Mouse (Mus musculus) neural tube, embryonic 14.5 days (tissue): ENCODE results near the gene Stat6. TPM values are rescaled to one million over a fixed set of nuclear protein-coding genes. Genes with fewer than 3 reads are reported as not detected.

Experiments used
- ATAC-seq: fragments of 200-750 bp; cut with Nextera tagmentation; 2 replicates; pipeline ENCODE4 v1.8.0; 2017; ENCODE audit warnings: low read depth, mild to moderate bottlenecking, moderate TSS enrichment, moderate library complexity
- H3K27ac ChIP-seq: fragments of 300-500 bp; sonication (generic); 2 replicates; pipeline ENCODE4 v1.5.1; 2014; ENCODE audit warnings: low read depth, mild to moderate bottlenecking, control low read depth, low read length, moderate library complexity, mixed read lengths
- H3K27me3 ChIP-seq: fragments of 300-500 bp; sonication (generic); 2 replicates; pipeline ENCODE4 v1.6.1; 2014; ENCODE audit warnings: low read length; ENCODE audit not compliant: control insufficient read depth, insufficient read depth
- H3K36me3 ChIP-seq: fragments of 300-500 bp; sonication (generic); 2 replicates; pipeline ENCODE4 v1.6.1; 2014; ENCODE audit warnings: low read length, mixed read lengths; ENCODE audit not compliant: control insufficient read depth, insufficient read depth
- H3K4me1 ChIP-seq: fragments of 300-500 bp; sonication (generic); 2 replicates; pipeline ENCODE4 v1.6.1; 2014; ENCODE audit warnings: low read length; ENCODE audit not compliant: control insufficient read depth, insufficient read depth
- H3K4me2 ChIP-seq: fragments of 300-500 bp; sonication (generic); 2 replicates; pipeline ENCODE4 v1.6.1; 2014; ENCODE audit warnings: mild to moderate bottlenecking, low read depth, low read length, control low read depth
- H3K4me3 ChIP-seq: fragments of 300-500 bp; sonication (generic); 2 replicates; pipeline ENCODE4 v1.5.1; 2014; ENCODE audit warnings: low read depth, low read length, control low read depth, mixed read lengths
- H3K9ac ChIP-seq: fragments of 300-500 bp; sonication (generic); replicated peaks from 2 replicates; pipeline ENCODE4 v1.6.1; 2014; ENCODE audit warnings: low read depth, mild to moderate bottlenecking, control low read depth, low read length, mixed read lengths
- H3K9me3 ChIP-seq: fragments of 300-500 bp; sonication (generic); 2 replicates; pipeline ENCODE4 v1.6.1; 2016; ENCODE audit warnings: low read length; ENCODE audit not compliant: control insufficient read depth
- WGBS: fragments of 180-500 bp; shearing (Covaris S2); extraction: QIAGEN DNeasy Blood & Tissue Kit; methylation state at CpG from one replicate; pipeline ENCODE4 v1.1.7; 2014; 5-methylcytosine and 5-hydroxymethylcytosine counted together
- polyA plus RNA-seq: library from polyadenylated mRNA; unstranded; fragments of >200 nt; fragmentation: Nextera tagmentation; extraction: Ambion mirVana; gene quantifications from 2 replicates; pipeline ENCODE4 v1.2.1, GENCODE M21; 2014

The Stat6 gene
- polyA plus RNA-seq, 1 experiment from 2014 or later: 1.8 TPM

DNA sequence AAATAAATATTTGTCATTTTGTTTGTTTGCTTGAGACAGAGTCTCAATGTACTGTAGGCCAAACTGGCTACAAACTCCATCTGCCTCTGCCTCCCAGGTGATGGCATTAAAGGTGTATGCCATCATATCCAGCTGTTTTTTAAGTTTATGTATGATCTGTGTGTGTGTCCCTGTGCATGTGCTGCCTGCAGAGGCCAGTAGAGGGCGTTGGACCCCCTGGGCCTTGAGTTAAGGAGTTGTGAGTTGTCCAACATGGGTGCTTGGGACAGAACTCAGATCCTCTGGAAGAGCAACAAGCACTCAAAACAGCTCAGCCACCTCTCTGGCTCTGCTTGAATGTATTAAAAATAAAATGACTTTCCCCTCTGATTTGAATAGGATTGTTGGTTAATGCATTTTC, 48.3 kb downstream of the Stat6 start:
- ATAC-seq: no peak

DNA sequence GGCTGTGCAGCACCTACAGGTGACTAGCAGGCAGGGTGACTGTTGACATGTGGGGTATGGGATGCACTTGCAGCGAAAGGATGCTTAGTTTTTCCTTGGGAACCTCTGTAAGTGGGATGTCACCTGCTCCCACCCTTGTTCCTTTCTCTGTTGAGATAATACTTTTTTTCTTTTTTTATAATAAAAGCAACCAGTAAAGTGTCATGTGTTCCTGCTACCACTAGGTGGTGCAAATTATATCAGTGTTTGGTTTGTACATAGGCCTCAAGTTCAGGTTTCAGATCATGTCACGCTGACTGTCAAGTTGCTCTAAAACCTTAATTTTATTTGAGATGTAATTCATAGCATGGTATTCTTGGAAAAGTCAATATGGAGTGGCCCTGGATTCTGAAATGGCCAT, 51.9 kb downstream of the Stat6 start:
- Histone ChIP-seq H3K36me3 (peaks cover 7% of the 10 kb centered on the region; the same call in 1 of the 2 replicates), H3K4me1 (no peaks in the 10 kb centered on the region), H3K27me3 (no peaks in the 10 kb centered on the region), H3K9ac (no peak overlapping the region), H3K4me3 (no peak overlapping the region), H3K4me2 (no peak overlapping the region), H3K27ac (no peak overlapping the region), H3K9me3 (no peaks in the 10 kb centered on the region)
- ATAC-seq: no peak
- 49% methylated on average over 2 of the region's 2 CpGs for WGBS

More for the DNA sequence above, 48.3 kb downstream of the Stat6 start:
- Histone ChIP-seq H3K9me3 (no peaks in the 10 kb centered on the region), H3K4me1 (no peaks in the 10 kb centered on the region), H3K4me2 (no peak overlapping the region), H3K4me3 (no peak overlapping the region), H3K27me3 (no peaks in the 10 kb centered on the region), H3K36me3 (peaks cover 2% of the 10 kb centered on the region; the same call in 1 of the 2 replicates), H3K9ac (no peak overlapping the region), H3K27ac (no peak overlapping the region)
- WGBS: 39% methylated on average over 1 of the region's 1 CpGs

DNA sequence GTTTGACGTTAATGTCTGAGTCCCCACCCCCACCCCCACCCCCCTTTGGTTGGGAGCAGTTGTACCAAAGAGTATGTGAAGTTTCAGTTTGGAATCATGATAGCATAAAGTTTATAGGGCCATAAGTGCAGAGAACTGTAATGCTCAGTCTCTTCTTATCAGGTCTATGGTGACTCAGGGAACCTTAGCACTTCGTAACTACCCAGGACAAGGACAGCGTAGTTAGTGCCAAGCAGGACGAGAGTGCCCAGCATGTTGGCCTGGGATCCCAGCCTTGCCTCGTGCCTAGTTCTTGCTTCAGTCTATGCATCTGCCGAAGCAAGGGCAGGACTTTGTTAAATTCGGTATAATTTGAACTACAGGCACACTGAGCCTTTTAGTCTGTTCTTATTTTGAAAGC, 53.0 kb downstream of the Stat6 start:
- H3K4me3 ChIP-seq: no peak overlapping the region
- no peak overlapping the region for H3K27ac ChIP-seq
- H3K36me3 ChIP-seq: peaks cover 7% of the 10 kb centered on the region; the same call in 1 of the 2 replicates
- ATAC-seq: no peak
- no peaks in the 10 kb centered on the region for H3K9me3 ChIP-seq
- H3K4me1 ChIP-seq: no peaks in the 10 kb centered on the region
- H3K27me3 ChIP-seq: no peaks in the 10 kb centered on the region
- no peak overlapping the region for H3K9ac ChIP-seq
- 94% methylated on average over 7 of the region's 7 CpGs for WGBS
- no peak overlapping the region for H3K4me2 ChIP-seq

DNA sequence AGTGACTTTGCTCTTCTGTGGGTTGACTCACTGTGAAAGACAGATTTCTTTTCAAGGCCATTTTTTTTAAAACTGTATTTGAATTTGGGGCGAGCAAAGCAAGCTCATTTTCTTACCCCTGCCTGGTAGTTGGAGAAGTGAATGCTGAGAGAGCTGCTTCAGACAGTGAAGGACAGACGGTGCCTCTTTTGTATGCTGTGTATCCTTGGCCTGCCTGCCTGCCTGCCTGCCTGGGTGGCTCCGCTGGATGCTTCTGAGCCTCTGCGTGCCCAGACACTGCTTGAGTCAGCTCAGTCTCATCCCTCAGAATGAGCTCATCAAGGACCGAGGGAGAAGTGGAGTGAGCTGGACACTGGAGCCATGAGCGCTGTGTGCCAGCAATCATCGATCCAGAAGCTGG, 56.2 kb downstream of the Stat6 start:
- Histone ChIP-seq H3K4me3 (no peak overlapping the region), H3K27me3 (no peaks in the 10 kb centered on the region), H3K9ac (no peak overlapping the region), H3K27ac (no peak overlapping the region), H3K9me3 (no peaks in the 10 kb centered on the region), H3K4me1 (no peaks in the 10 kb centered on the region), H3K4me2 (no peak overlapping the region), H3K36me3 (peaks cover 5% of the 10 kb centered on the region; the same call in 1 of the 2 replicates)
- no peak for ATAC-seq
- WGBS: 89% methylated on average over 7 of the region's 7 CpGs

DNA sequence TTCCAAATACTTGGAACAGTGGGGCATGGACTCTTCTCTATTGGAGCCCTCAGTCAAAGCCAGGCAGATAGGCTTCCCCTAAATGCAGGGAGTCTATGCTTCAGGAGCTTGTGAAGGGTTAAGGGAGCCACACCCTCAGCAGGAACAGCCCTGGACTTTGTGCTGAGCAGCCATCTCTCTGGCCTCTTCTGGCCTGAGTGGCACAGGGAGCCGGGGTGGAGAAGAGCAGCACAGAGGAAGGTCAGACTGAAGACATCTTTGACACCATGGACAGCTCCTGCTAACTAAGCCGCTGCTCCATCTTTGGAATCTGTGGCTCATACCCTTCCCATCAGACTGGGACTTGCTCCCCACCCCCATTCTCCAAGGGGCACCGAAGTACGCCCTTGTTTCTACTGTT, 60.5 kb downstream of the Stat6 start:
- Histone ChIP-seq H3K27me3 (no peaks in the 10 kb centered on the region), H3K4me3 (no peak overlapping the region), H3K4me2 (no peak overlapping the region), H3K4me1 (no peaks in the 10 kb centered on the region), H3K9ac (no peak overlapping the region), H3K36me3 (0 out of 2 replicates have a peak, but pooled peaks cover 2% of the 10 kb centered on the region), H3K9me3 (no peaks in the 10 kb centered on the region), H3K27ac (no peak overlapping the region)
- WGBS: 55% methylated on average over 4 of the region's 4 CpGs
- ATAC-seq: no peak

DNA sequence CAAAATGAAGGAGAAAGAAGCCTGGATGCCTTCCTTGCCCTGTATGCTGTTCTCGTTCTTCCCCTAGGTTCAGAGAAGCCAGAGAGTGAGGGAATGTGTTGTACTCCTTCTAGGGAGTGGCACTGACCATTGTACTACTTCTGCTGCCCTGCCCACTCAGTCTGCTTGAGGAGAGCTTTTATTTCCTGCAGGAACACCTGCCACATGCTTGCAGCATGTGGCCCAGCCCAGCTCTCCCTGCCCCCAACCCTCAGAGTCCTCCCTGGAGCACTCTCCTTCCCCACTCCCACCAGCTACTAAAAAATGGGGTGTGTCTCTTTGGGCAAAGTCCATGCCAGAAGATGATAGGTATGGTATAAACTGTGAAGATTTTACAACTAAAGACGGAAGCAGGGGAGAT, 61.5 kb downstream of the Stat6 start:
- Histone ChIP-seq H3K4me1 (no peaks in the 10 kb centered on the region), H3K9me3 (no peaks in the 10 kb centered on the region), H3K27ac (no peak overlapping the region), H3K4me2 (no peak overlapping the region), H3K36me3 (no peaks in the 10 kb centered on the region), H3K27me3 (no peaks in the 10 kb centered on the region), H3K4me3 (no peak overlapping the region), H3K9ac (no peak overlapping the region)
- WGBS: 79% methylated on average over 2 of the region's 2 CpGs
- no peak for ATAC-seq

DNA sequence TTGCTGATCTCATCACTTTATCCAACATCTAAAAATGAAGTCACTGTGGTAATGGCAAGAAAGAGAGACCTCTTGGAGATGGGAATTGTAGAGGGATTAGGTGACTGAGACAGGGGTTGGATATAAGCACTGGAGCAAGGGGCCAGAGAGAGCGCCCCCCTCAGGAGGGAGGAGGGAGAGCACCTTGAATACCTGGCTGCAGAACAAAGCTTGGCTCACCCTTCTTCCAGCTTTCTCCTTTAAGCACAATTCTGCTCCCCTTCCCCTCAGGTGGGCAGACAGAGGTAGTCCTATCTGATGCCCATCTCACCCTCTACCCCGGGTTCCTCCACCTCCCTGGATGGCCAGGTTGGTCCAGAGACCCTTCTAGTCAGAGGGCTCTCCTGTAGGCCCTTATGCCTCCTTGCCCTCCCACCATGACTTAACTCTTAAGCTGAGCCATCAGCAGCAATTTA, 62.0 kb downstream of the Stat6 start, which contains the start of gene Myo1a:
TSS of gene Myo1a (plus strand) at position 405 of the 455 bp plus-strand sequence.
- no peak within 1 kb of the TSS for H3K27ac ChIP-seq
- 89% methylated on average over 2 of the region's 2 CpGs for WGBS
- no peak within 1 kb of the TSS for H3K4me2 ChIP-seq
- no peak for ATAC-seq
- H3K4me1 ChIP-seq: no peaks in the 10 kb centered on the region
- H3K9ac ChIP-seq: no peak within 1 kb of the TSS
- no peak within 1 kb of the TSS for H3K4me3 ChIP-seq
- no peaks in the 10 kb centered on the region for H3K36me3 ChIP-seq
- no peaks in the 10 kb centered on the region for H3K27me3 ChIP-seq
- H3K9me3 ChIP-seq: no peaks in the 10 kb centered on the region

DNA sequence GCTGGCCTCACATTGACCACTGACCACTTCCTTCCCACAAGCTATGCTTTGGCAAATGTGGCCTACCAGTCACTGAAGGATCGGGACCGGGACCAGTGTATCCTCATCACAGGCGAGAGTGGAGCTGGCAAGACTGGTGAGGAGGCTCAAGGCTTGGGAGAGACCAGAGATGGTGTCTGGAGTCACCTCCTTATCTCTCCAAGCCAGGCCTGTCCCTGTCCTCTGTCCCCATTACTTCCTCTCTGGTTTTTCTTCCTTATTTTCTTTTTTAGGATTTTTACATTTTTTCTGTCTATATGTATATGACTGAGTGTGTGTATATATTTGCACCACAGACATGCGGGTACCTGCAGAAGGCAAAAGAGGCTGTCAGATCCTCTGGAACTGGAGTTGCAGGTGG, 63.0 kb downstream of the Stat6 start:
- WGBS: 91% methylated on average over 4 of the region's 4 CpGs
- ATAC-seq: no peak
- no peaks in the 10 kb centered on the region for H3K9me3 ChIP-seq
- no peaks in the 10 kb centered on the region for H3K27me3 ChIP-seq
- H3K4me3 ChIP-seq: no peak overlapping the region
- no peak overlapping the region for H3K9ac ChIP-seq
- no peaks in the 10 kb centered on the region for H3K4me1 ChIP-seq
- H3K36me3 ChIP-seq: no peaks in the 10 kb centered on the region
- no peak overlapping the region for H3K27ac ChIP-seq
- H3K4me2 ChIP-seq: no peak overlapping the region

DNA sequence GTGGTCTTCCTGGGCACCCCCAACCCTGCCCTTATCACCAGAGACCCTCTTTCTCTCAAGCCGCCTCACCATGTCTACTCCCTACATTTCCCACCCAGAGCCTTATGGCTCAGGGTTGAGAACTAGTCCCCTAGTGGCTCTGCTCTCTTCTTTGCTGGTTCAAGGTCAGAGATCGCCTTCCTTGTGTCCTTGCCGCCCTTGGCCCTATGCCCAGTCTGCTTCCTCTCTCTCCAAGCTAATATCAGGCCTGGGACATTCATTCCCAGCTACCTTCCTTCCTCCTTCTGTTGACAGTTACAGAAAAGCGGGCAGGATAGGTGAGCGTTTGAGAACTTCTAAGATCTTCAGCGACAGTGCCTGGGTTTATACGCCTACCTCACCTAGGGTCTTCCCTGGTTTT, 64.9 kb downstream of the Stat6 start:
- H3K27ac ChIP-seq: no peak overlapping the region
- no peak for ATAC-seq
- H3K9ac ChIP-seq: no peak overlapping the region
- H3K4me3 ChIP-seq: no peak overlapping the region
- no peaks in the 10 kb centered on the region for H3K9me3 ChIP-seq
- no peaks in the 10 kb centered on the region for H3K4me1 ChIP-seq
- H3K4me2 ChIP-seq: no peak overlapping the region
- no peaks in the 10 kb centered on the region for H3K27me3 ChIP-seq
- no peaks in the 10 kb centered on the region for H3K36me3 ChIP-seq
- WGBS: 85% methylated on average over 7 of the region's 7 CpGs
